Mouse (Mus musculus) ES-E14 (cell line): Measurements from ENCODE around the gene Rbfox2.

Source experiments
- CHD2 ChIP-seq: IDR thresholded peaks from 2 replicates; pipeline ENCODE4 v1.6.1; 2014; ENCODE audit warnings: mild to moderate bottlenecking, low read depth, low read length, inconsistent platforms
- HCFC1 ChIP-seq: IDR thresholded peaks from 2 replicates; pipeline ENCODE4 v1.6.1; 2012; ENCODE audit warnings: low read length, inconsistent platforms, borderline replicate concordance; ENCODE audit not compliant: insufficient read depth

DNA sequence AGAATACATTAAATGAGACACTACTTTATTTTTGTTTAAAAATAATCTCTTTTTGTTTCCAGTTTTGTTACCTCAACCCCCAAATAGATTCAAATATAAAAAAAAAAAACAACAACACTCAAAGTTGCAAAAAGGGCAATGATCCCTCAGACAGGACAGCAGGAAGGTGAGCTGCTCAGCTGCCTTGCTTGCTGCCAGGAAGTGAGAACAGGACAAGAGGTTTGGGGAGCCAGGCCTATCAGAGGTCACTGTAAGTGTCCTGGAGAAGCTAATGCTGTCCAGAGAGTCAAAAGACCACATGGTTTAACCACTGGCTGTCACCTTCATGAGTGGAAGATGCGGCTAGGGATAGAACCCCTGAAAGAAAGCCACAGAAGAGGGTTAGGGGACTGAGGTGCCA is 161.8 kb downstream of the Rbfox2 start:
- TF ChIP-seq HCFC1 = no peak
- TF ChIP-seq CHD2 = no peak
